Mouse (Mus musculus): Measurements from ENCODE around the gene Nutf2-ps1.

The Nutf2-ps1 gene

DNA sequence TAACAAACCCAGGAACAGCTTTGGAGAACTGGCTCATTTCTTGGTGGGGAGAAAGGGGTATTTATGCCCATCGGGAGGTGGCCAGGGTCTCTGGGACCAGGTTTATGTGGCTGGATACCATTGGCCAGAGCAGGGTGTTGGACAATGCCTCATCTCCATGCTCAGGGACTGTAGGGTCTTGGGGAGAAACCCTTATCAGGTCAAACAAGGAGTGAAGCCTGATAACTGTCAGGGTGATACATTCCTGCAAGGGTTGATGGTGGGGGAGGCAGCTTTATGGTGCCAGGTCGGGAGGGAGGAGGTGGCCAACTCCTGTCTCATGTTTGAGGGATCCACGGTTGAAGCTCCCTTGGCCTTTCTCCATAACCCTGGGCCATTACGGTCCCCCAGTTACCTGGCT, 17.8 kb downstream of the Nutf2-ps1 start:
- DNase-seq (ENCODE audit: low spot score in 2 of 2) = no peak

DNA sequence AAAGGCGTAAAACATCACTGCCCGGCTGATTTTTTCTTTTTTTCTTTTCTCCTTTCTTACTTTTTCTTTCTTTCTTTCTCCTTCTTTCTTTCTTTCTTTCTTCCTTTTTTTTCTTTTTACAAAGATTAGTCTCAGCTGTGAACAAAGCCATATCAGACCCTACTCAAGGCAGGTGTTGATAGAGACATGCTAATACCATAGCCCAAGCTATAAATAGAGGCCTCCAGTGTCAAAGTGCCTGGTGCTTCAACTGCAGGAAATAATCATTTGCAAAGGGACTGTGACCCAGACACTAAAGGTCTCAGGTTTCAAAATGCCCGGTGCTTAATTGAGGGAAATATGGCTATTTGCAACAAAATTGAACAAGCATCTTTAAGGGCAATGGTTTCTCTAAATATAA, 20.3 kb downstream of the Nutf2-ps1 start:
- no peak for DNase-seq (ENCODE audit: low spot score in 2 of 2)

DNA sequence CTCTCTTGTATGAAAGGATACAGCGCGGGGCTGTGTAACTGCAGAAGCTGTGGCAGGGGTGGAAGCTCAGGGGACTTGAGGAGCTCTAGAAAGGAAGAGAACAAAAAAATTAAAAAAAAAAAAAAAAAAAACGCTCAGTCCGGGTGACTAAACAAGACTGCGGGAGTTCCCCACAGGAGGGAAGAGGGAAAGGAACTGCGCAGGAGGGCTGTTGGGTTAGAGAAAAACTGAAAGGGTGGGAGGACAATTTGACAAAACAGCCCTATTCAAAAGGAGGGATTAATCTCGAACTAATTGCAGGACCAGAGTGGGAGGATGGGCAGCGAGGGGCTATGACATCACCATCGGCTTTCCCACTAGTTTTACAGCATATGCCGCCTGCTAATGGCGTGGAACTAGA, 21.0 kb downstream of the Nutf2-ps1 start:
- peak in 1 of 2 experiments; percentile 25 for DNase-seq (ENCODE audit: low spot score in 2 of 2)

DNA sequence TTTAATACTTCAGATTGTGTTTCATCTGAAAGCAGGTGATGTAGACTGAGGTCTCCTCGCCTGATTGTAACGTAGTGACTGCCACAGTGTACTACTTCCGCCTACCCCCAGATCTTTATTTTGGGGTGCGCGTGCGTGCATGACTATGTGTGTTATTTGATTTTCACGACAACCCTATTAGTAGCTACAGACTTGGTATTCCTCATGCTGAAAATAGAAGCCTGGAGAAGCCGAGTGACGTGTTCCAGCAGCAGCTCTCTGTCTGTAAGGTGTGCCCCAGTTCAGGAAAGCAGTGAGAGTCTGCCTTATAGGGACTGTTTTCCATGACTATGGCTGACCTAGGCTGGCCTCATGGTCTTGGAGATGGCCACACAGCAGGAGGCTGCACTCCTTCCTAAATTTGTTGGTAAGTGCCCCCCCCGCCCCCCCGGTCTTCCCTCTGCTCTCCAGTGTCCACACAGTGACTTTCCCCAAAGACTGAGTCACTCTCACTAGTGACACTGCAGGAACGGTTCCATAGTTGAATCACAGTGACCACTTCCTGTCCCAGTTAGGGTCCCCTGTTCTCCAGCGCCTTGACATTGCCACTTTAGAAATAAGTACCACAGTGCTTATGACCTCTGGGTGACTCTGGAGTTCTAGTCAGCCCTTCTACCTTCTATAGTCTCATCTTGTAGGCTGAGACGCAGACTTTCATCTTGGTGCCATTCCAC, 23.1 kb downstream of the Nutf2-ps1 start:
- DNase-seq (ENCODE audit: low spot score in 2 of 2) = no peak

DNA sequence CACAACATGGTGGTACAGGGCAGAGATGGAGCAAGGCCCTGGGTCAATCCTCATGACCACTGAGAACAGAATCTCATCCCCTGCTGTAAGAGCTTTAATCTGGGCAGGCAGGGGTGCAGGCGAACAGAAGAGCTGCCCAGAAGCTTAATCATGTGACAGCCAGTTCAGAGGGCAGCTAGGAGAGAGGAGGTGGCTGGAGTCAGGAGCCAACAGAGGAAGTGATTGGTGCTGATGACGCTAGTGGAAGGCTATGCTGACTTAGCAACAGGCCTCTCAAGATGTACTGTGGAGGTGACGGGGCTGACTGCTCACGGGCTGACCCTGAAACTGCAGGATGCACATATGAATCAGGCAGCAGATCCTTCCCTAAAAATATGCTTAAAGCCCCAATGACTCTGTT, 24.7 kb downstream of the Nutf2-ps1 start:
- no peak for DNase-seq (ENCODE audit: low spot score in 2 of 2)

DNA sequence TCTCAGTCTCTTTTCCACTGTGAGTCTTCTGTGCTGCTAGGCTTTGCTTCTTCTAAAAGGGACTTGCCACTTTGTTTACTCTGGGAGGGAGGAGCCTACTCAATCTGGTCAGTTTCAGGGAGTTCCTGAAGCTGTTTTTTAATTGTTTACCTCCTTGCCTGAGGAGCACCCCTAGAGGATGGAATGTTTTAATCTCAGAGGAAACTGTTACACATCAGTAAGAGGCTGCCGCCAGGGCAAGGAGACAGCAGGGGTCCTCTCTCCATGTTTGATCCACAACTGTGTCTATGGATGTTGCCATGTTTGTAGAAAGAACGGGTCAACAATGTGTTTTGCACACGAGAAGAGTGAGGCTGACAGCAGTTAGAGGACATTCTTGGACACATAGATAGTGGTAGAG, 28.4 kb downstream of the Nutf2-ps1 start:
- no peak for DNase-seq (ENCODE audit: low spot score in 2 of 2)

DNA sequence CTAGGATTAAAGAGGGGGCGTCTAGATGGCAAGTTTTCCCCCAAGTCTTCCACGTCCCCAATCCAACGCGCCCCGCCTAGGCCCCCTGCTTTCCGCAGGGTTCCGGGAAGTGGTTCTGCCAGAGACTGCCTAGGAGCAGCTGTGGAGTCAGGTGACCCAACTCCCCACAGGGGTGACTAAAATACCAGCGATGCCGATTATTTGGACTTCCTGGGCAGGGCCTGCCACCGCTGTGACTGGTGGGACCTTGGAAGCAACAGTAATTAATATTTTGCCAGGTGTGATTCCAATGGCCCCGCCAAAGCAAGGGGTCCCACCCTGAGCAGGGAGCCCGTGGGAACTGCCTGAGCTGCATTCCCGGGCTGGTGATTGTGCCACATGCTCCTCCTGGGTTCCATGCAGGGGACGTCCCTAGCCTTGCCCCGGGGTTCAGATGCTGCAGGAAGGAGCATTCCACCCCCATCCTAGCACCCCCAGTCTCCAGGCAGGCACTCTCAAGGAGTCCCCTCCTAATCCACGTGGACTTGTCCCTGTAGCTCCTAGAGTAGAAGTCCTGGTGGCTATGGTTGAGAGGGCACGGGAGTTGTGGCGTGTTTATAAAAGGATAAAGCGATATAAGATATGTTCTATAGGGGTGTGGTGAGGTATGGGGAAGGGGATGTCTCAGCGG, 31.5 kb downstream of the Nutf2-ps1 start:
- DNase-seq (ENCODE audit: low spot score in 2 of 2) = peak; percentile 19 to 22

DNA sequence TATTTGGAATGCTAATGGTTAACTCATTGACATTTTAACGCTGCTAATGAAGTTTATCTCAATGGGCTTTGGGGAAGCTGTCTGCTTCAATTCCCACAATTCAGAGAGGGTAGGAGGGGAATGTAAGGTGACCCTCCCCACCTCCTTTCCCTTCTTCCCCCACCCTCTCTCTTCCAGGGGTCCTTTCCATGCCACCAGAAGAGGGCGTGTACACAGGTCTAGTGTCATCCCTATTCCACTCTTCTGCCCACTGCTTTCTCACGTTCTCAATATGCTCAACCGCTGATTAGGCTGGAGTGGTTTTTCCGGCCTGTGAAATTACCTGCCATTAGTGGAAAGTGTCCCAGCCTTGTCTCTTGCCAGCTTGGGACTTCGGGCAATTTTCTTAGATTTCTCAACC, 32.0 kb downstream of the Nutf2-ps1 start:
- no peak for DNase-seq (ENCODE audit: low spot score in 2 of 2)

DNA sequence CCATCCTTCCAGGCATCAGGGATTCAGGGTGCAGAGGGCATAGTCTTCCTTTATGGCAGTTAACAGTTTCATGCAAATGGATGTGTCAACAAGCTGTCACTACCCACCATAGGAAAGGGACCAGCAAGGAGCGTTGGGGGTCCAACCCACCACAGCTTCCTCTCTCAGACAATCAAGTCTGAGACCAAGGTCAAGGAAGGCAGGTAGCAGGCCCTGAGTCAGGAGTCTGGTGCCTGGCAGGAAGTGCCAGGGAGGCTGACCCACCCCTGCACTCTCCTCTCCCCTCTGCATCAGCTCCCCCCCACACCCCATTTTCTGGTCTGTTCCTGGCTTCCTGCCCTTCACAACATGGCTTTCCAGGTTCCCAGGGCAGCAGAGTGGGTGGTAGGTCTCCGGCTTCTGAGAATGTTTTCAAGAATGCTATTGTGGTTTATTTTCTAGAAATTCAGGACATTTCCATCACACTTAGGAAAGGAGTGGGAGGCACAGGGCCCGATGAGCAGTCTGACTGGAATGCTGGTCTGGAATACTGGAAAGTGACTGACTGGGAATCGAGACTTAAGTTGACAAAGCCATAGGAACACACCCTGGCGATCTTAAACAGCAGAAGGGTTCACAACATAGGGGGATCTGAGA, 33.8 kb downstream of the Nutf2-ps1 start:
- no peak for DNase-seq (ENCODE audit: low spot score in 2 of 2)

DNA sequence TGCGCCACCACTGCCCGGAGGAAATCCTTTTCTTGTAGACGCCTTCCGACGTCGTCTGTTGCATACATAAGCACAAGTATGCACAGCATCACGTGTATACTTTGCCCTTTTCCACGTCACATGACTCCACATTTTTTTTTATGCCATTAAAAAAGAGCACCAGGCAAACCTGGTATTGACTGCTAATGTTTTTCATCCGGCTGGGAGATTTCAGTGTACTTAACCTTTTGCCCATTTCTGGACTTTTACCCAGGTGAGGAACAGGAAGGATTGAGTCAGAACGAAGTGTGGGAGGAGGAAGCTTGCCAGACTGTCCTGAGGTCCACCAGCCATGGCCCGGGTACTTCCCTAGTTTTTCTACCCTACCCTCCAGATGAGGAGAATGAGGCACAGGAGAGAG, 34.5 kb downstream of the Nutf2-ps1 start:
- no peak for DNase-seq (ENCODE audit: low spot score in 2 of 2)

DNA sequence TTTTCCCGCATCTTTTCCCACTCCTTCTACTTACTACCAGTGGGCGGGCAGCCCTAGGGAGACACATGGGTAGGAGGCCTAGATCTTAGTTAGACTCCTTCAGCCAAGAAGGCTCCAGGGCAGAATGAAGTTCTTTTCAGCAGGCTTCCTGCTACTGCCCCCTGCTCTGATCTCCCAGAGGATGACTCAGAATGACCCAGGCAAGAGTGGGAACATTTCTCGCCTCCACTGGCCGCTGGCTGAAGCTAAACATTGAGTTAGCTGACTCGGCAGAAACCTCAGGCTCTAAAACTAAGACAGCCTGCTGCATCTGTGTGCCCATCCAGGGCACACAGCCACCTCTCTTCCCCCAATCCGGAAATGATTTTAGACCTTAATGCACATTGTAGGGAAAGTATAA, 36.1 kb downstream of the Nutf2-ps1 start:
- DNase-seq (ENCODE audit: low spot score in 2 of 2) = no peak

DNA sequence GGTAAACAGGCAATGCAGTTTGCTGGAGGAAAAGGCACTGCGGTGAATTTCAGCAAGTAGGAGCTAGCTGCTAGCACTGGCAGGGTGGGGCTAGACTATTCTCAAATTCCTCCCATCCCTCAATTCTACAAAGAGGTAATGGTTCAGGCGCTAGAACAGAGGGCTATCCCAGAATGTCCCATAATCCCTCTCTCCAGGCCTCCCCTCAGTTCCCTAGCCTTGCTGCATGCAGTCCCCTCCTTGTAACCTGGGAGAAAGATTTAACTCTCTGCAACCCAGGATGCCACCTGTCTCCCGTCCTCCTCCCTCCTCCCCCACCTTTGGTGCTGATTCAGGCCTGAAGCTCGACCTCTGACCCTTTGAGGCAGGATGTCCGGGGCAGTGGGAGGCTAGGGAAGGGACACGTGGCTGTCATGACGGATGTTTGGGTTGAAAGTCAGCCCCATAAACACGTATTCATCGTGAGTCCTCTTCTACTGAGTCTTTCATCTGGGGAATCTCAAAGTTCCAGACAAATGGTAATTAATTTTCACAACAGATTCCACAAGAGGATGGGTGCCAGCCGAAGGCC, 36.6 kb downstream of the Nutf2-ps1 start:
- DNase-seq (ENCODE audit: low spot score in 2 of 2) = no peak

DNA sequence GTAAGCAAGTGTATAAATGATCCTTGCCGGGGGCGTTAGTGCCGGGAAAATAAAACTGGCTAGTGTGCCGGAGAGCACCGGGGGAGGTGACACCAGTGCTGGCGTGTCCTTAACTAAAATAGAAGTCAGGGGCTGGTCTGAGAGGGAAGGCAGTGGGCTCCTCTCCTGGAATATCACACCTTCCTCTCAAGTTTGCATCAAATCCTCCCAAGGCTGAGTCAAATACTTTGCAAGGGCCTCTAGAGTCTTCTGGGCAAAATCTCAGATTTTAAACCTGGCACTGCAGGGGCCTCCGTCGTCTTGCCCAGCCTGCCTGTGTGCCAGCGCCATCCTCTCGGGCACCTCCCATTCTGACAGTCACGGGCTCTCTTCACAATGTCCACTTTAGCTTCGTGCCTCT, 37.9 kb downstream of the Nutf2-ps1 start:
- no peak for DNase-seq (ENCODE audit: low spot score in 2 of 2)

DNA sequence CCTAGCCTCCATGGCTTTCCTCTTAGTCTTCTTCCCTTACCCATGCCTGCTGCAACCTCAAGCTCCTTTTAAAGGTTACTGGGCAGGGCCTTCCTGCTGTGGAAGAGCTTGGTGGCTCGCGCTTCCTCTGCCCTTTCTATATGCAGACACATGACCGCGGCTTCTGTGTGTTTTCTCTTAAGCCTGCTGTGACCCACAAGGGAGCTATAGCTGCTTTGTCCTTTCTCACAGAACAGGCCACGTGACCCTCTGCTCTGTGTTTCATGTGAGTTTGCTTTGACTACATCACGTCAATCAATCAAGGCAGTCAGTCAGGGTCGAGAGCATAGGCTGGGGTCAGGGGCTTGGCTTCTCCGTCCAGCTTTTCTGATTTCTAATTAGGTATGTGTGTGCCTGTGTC, 41.3 kb downstream of the Nutf2-ps1 start:
- DNase-seq (ENCODE audit: low spot score in 2 of 2) = peak in 1 of 2 experiments; percentile 16

DNA sequence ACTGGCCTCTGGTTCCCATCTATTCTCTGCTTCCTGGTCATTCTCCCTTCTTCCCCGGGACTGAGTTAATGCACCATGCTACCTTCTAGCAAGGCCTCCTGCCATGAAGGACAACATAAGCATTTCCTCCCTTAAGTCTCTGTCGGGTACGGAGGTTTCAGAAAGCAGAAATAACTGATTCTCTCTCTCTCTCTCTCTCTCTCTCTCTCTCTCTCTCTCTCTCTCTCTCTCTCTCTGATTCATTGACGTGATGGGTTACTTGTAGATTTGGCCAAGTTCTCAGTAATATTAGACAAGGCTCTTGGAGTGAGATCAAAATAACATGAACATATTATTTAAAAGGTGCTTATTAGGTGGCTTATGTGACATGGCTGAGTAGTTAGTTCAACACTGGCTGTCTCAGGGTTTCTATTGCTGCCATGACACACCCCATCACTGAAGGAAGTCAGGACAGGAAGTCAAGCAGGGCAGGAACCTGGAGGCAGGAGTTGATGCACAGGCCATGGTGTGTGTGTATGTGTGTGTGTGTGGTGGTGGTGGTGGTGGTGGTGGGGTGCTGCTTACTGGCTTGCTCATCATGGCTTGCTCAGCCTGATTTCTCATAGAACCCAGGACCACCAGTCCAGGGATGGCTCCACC, 43.8 kb downstream of the Nutf2-ps1 start:
- no peak for DNase-seq (ENCODE audit: low spot score in 2 of 2)

DNA sequence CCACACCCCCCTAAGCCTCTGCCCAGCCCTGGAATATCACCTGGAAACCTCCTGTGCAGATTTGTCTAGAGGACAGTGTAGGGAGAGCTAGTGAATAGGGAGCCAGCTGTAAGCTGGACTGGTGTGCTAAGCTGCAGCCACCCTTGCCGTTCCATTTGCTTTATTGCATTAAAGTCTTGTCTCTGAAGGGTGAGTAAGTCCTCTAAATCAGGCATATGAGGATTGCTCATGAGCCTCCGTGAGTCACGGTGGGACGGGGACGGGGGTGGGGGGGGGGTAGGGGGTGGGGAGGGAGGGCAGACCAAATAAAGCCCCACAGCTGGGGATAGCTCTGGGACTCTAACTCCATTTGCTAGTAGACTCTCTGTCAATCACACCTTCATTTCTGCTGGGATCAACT, 45.3 kb downstream of the Nutf2-ps1 start:
- DNase-seq (ENCODE audit: low spot score in 2 of 2) = no peak

DNA sequence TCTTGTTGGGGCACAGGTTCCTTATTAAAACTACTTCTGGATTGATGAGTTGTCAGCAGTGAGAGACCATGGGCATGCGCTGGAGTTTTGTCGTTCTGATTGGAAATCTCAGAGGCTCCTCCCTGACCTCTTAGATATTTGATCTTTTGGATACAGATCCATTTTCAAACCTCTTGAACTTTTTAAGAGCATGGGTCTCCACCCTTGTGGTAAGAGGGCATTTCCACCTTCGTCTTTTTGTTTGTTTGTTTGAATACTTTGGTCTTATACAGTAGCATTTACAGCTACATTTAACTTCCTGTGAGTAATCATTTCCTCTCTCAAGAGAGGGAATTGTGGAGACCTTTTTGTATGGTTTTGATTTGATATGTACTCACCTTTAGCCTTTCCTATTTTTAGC, 49.6 kb downstream of the Nutf2-ps1 start:
- DNase-seq (ENCODE audit: low spot score in 2 of 2) = no peak

DNA sequence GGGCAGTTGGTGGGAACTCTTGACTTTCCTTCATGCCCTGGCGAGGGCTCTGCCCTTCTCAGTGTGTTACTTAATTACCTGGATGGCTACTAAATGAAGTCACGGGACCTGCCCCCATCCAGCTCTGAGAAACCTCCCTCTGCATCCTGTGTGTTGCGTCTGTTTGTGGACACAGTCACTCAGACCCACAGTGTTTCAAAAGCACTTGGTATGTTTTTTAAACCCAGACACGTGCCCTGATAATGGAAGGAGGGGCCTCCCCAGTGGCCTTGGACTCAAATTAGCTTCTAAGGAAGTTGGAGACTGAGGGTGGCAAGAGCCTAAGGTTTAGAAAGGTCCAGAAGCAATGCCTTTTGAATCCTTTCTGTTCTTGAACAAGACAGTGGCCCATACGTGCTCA, 50.1 kb downstream of the Nutf2-ps1 start:
- no peak for DNase-seq (ENCODE audit: low spot score in 2 of 2)

Data from spleen, postnatal 36 days (tissue).